Comparison of ENCODE assay signal across 8 mouse cellular contexts in the genomic region with DNA sequence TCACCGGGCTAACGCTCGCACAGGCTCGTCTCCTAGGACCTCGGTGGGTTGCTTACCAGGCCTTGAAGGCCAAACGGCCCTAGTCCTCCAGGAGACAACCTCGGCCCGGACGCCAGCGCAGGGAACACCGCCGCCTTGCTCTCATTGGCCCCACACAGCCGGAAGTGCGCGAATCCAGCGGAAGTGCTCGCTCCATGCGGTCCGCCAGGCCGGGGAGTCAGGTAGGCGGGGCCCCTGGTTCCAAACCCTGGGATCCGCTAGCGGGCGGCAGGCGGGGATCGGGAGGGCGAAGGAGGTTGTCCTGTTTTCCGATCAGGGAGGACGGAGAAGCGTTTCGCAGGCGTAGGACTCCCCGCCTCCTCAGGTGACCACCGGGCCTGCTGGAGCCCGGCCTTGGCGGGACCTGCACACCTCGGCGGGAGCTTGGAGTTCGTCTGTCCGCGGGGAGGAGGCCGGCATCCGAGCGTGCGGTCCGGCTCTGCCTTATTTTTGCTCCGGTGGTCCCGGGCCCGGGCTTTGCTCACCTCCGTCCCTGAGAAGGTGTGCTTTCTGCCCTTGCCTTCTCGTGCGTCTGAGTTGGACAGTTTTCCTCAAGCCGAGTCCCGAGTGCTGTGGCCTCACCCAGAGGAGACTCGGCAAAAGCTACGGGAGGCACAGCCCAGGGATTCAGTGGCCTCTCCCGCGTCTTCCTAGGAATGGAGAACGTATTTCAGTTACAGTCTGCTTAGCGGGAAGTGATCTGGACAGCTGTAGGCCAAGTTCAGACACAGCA. TPM values are rescaled to one million over a fixed set of nuclear protein-coding genes. Genes with fewer than 3 reads are reported as not detected.
A peak's percentile ranks its signal among the peaks of the same experiment; 100 is the strongest.
DNase-seq lines count a peak whose midpoint lies in the region; ATAC-seq and TF ChIP-seq lines count a peak whose summit lies in the region.

A gene (minus strand): TSS at position 150 of the 772 bp plus-strand sequence.
A gene (plus strand): TSS at position 177 of the 772 bp plus-strand sequence.

- no peaks in the 10 kb centered on the region for H3K9me3 ChIP-seq in heart, embryonic 11.5 days (replicated peaks; ENCODE audit: control insufficient read depth, low read length)
- no peaks in the 10 kb centered on the region for H3K9me3 ChIP-seq in kidney, embryonic 16.5 days (ENCODE audit: low read length)

- under 1% methylated on average over 59 of the region's 60 CpGs for WGBS in heart, embryonic 11.5 days (ENCODE audit: insufficient replicate concordance)
- WGBS in kidney, embryonic 16.5 days: under 1% methylated on average over 60 of the region's 60 CpGs
- WGBS in liver, adult 2 months: under 1% methylated on average over 60 of the region's 60 CpGs

- H3ac ChIP-seq in myocyte (ENCODE audit: control insufficient read depth, insufficient read length): peak within 1 kb of the TSS; percentile 67

- peak within 1 kb of the TSS; percentile 86 for H3K9ac ChIP-seq in heart, embryonic 11.5 days (ENCODE audit: low read depth, low read length)
- H3K9ac ChIP-seq in kidney, embryonic 16.5 days (replicated peaks; ENCODE audit: low read length): peak within 1 kb of the TSS; percentile 81
- H3K9ac ChIP-seq in liver, adult 2 months (ENCODE audit: low read depth, low read length): peak within 1 kb of the TSS; percentile 81

- ATAC-seq in erythroblast, adult 5-6 weeks (replicated peaks; ENCODE audit: low FRiP score, poor library complexity, severe bottlenecking): peak; percentile 99
- ATAC-seq in heart, embryonic 11.5 days (replicated peaks; ENCODE audit: insufficient number of reproducible peaks, low FRiP score, low TSS enrichment): peak; percentile 94
- peak; percentile 98 for ATAC-seq in kidney, embryonic 16.5 days (ENCODE audit: low FRiP score, low TSS enrichment)

- no peak for TF ChIP-seq CTCF in liver, adult 2 months (IDR thresholded peaks at IDR 0.05; ENCODE audit: low read depth, low read length)

- 0 out of 2 replicates have a peak, but pooled peaks have one; percentile 68 for TF ChIP-seq POLR2A in liver, adult 2 months (IDR thresholded peaks at IDR 0.05; ENCODE audit: extremely low read depth, insufficient read depth, low read length)
- peak; percentile 60 for TF ChIP-seq POLR2A in myocyte (IDR thresholded peaks at IDR 0.05; ENCODE audit: insufficient read length, low read depth)

- peaks cover 4% of the 10 kb centered on the region; the same call in 1 of the 2 replicates for H3K79me2 ChIP-seq in liver, adult 2 months (ENCODE audit: control insufficient read depth, insufficient read depth, low read length)
- peaks cover 36% of the 10 kb centered on the region for H3K79me2 ChIP-seq in myocyte (ENCODE audit: control insufficient read depth, insufficient read depth)

- no peaks in the 10 kb centered on the region for H3K27me3 ChIP-seq in heart, embryonic 11.5 days (ENCODE audit: control insufficient read depth, insufficient read depth, low read length)
- no peaks in the 10 kb centered on the region for H3K27me3 ChIP-seq in kidney, embryonic 16.5 days (ENCODE audit: insufficient read depth, low read length)
- no peaks in the 10 kb centered on the region for H3K27me3 ChIP-seq in liver, adult 2 months (ENCODE audit: control insufficient read depth, insufficient read depth, low read length)
- no peaks in the 10 kb centered on the region for H3K27me3 ChIP-seq in myocyte (ENCODE audit: control insufficient read depth, insufficient read depth, insufficient read length)
- H3K27me3 ChIP-seq in splenic B cell, adult 2 months (ENCODE audit: control insufficient read depth, insufficient read depth, low read length, poor library complexity, severe bottlenecking): no peaks in the 10 kb centered on the region

- H3K36me3 ChIP-seq in heart, embryonic 11.5 days (ENCODE audit: control insufficient read depth, insufficient read depth, low read length): peaks cover 17% of the 10 kb centered on the region
- H3K36me3 ChIP-seq in kidney, embryonic 16.5 days (ENCODE audit: insufficient read depth, low read length): peaks cover 25% of the 10 kb centered on the region
- peaks cover 19% of the 10 kb centered on the region for H3K36me3 ChIP-seq in liver, adult 2 months (ENCODE audit: control insufficient read depth, insufficient read depth, low read length)
- H3K36me3 ChIP-seq in myocyte (ENCODE audit: control insufficient read depth, insufficient read depth): peaks cover 16% of the 10 kb centered on the region
- peaks cover 11% of the 10 kb centered on the region for H3K36me3 ChIP-seq in splenic B cell, adult 2 months (ENCODE audit: control insufficient read depth, insufficient read depth, low read length, poor library complexity, severe bottlenecking)

- H3K4me1 ChIP-seq in heart, embryonic 11.5 days (ENCODE audit: control insufficient read depth, insufficient read depth, low read length): peaks cover 11% of the 10 kb centered on the region; the same call in 1 of the 2 replicates
- peaks cover 12% of the 10 kb centered on the region for H3K4me1 ChIP-seq in kidney, embryonic 16.5 days (ENCODE audit: insufficient read depth, low read length)
- peaks cover 3% of the 10 kb centered on the region; the same call in 1 of the 2 replicates for H3K4me1 ChIP-seq in liver, adult 2 months (ENCODE audit: control insufficient read depth, insufficient read depth, low read length)

- DNase-seq in B cell, adult 2 months: peak; percentile 92 to 93
- DNase-seq in brain, adult 2 months (ENCODE audit: low read depth, low spot score): peak; percentile 97
- peak; percentile 88 for DNase-seq in liver, adult 2 months (ENCODE audit: extremely low read depth, low read depth, low spot score)
- peak; percentile 88 for DNase-seq in splenic B cell, adult 2 months (ENCODE audit: low read depth, low spot score)

- H3K4me2 ChIP-seq in heart, embryonic 11.5 days: peak within 1 kb of the TSS; percentile 89
- H3K4me2 ChIP-seq in kidney, embryonic 16.5 days (replicated peaks; ENCODE audit: low read depth, low read length): peak within 1 kb of the TSS; percentile 81
- peak within 1 kb of the TSS; percentile 97 for H3K4me2 ChIP-seq in myocyte (ENCODE audit: low read depth)

- H3K4me3 ChIP-seq in heart, embryonic 11.5 days (ENCODE audit: low read depth, low read length): peak within 1 kb of the TSS; percentile 82
- H3K4me3 ChIP-seq in kidney, embryonic 16.5 days (ENCODE audit: low read length): peak within 1 kb of the TSS; percentile 74
- H3K4me3 ChIP-seq in liver, adult 2 months (ENCODE audit: insufficient read depth, low read depth, low read length): peak within 1 kb of the TSS; percentile 64
- H3K4me3 ChIP-seq in myocyte: peak within 1 kb of the TSS; percentile 91

- peak within 1 kb of the TSS; percentile 90 for H3K27ac ChIP-seq in heart, embryonic 11.5 days (ENCODE audit: low read depth, low read length)
- peak within 1 kb of the TSS; percentile 82 for H3K27ac ChIP-seq in kidney, embryonic 16.5 days (ENCODE audit: low read length)
- H3K27ac ChIP-seq in liver, adult 2 months (replicated peaks; ENCODE audit: insufficient read depth, low read depth, low read length): peak within 1 kb of the TSS; percentile 94

TF ChIP-seq in myocyte, 11 proteins besides CTCF, POLR2A, EP300 and RAD21:
- TF ChIP-seq MYOG (IDR thresholded peaks at IDR 0.05; ENCODE audit: control insufficient read depth in 1 of 3, insufficient read depth in 1 of 3, insufficient read length in 2 of 3, low read depth in 2 of 3): peak in 2 of 3 experiments; percentile 23 to 57
- peak in 1 of 3 experiments; percentile 34 for TF ChIP-seq MYOD1 (IDR thresholded peaks at IDR 0.05; ENCODE audit: control insufficient read depth in 1 of 3, insufficient read length in 2 of 3, low read depth in 2 of 3)
- no peak for TF ChIP-seq MAX (IDR thresholded peaks at IDR 0.05; ENCODE audit: low read depth)
- TF ChIP-seq SRF (IDR thresholded peaks at IDR 0.05; ENCODE audit: control insufficient read depth, insufficient read length, low read depth): peak; percentile 58

RNA-seq across cellular contexts. Expression of the first gene that starts in this region (rescaled TPM):
- 0.58 and 3.1 TPM in 2 replicates for total RNA-seq in erythroblast, adult 5-6 weeks (2015; ENCODE audit: low replicate concordance)
- 0.84 and 1.2 TPM in 2 replicates for total RNA-seq in erythroblast, adult 5-6 weeks (2017; ENCODE audit: low replicate concordance)
- 16.2 and 17.0 TPM in 2 replicates for polyA plus RNA-seq in heart, embryonic 11.5 days (2014; fragmentation: Nextera tagmentation; extraction: Ambion mirVana)
- 13.9 and 14.2 TPM in 2 replicates for polyA plus RNA-seq in kidney, embryonic 16.5 days (2015; fragmentation: Nextera tagmentation; extraction: Ambion mirVana)
- total RNA-seq in liver, adult 2 months (2014; rRNA removed): 12.8 and 14.4 TPM in 2 replicates
- polyA plus RNA-seq in liver, adult 2 months (2012; rRNA removed): 17.4 and 19.8 TPM in 2 replicates
- 9.3 TPM for polyA plus RNA-seq in myocyte (2012; fragmentation: generic; extraction: Trizol)

RNA-seq across cellular contexts. Expression of the second gene that starts in this region (rescaled TPM):
- 4.8 and 5.4 TPM in 2 replicates for total RNA-seq in erythroblast, adult 5-6 weeks (2015; ENCODE audit: low replicate concordance)
- 6.1 and 23.2 TPM in 2 replicates for total RNA-seq in erythroblast, adult 5-6 weeks (2017; ENCODE audit: low replicate concordance)
- polyA plus RNA-seq in heart, embryonic 11.5 days (2014; fragmentation: Nextera tagmentation; extraction: Ambion mirVana): 36.7 and 43.9 TPM in 2 replicates
- 45.9 and 47.6 TPM in 2 replicates for polyA plus RNA-seq in kidney, embryonic 16.5 days (2015; fragmentation: Nextera tagmentation; extraction: Ambion mirVana)
- 5.3 and 5.6 TPM in 2 replicates for total RNA-seq in liver, adult 2 months (2014; rRNA removed)
- polyA plus RNA-seq in liver, adult 2 months (2012; rRNA removed): 3.5 and 5.7 TPM in 2 replicates
- 45.5 TPM for polyA plus RNA-seq in myocyte (2012; fragmentation: generic; extraction: Trizol)

Comparison
In these comparisons a context has a peak if more than half of its experiments do, and no peak if none do; other contexts are left out.
1. Peak in every context shown above with its lines: DNase-seq, ATAC-seq, H3K4me3 ChIP-seq and H3K27ac ChIP-seq.